ENCODE assay signal across 7 mouse cellular contexts in genomic region chr7:99858175-99858812, GRCm38 (mm10). TPM values are rescaled to one million over a fixed set of nuclear protein-coding genes. Genes with fewer than 3 reads are reported as not detected.
DNase-seq lines count a peak whose midpoint lies in the region; ATAC-seq lines count a peak whose summit lies in the region.

No protein-coding gene starts in this region.

- peaks cover 4% of the 10 kb centered on the region; the same call in 1 of the 2 replicates for H3K4me1 ChIP-seq in neural tube, embryonic 11.5 days (ENCODE audit: control insufficient read depth, insufficient read depth, low read length)
- peaks cover 22% of the 10 kb centered on the region for H3K4me1 ChIP-seq in forebrain, embryonic 13.5 days
- peaks cover 26% of the 10 kb centered on the region for H3K4me1 ChIP-seq in liver, embryonic 13.5 days (replicated peaks)

- H3K27ac ChIP-seq in neural tube, embryonic 11.5 days (ENCODE audit: low read depth, low read length) = 0 out of 2 replicates have a peak overlapping the region, but pooled peaks have one; percentile 42
- H3K27ac ChIP-seq in forebrain, embryonic 13.5 days = peak overlapping the region; percentile 71
- peak overlapping the region; percentile 73 for H3K27ac ChIP-seq in liver, embryonic 13.5 days

- WGBS in neural tube, embryonic 11.5 days = 2% methylated on average over 19 of the region's 19 CpGs
- under 1% methylated on average over 19 of the region's 19 CpGs for WGBS in forebrain, embryonic 13.5 days
- WGBS in liver, embryonic 13.5 days (ENCODE audit: insufficient replicate concordance) = 1% methylated on average over 19 of the region's 19 CpGs

- H3K9ac ChIP-seq in neural tube, embryonic 11.5 days (ENCODE audit: low read length) = peak overlapping the region; percentile 95
- peak overlapping the region; percentile 84 for H3K9ac ChIP-seq in forebrain, embryonic 13.5 days
- peak overlapping the region; percentile 92 for H3K9ac ChIP-seq in liver, embryonic 13.5 days

- no peak for DNase-seq in neural tube, embryonic 11.5 days (ENCODE audit: low spot score)
- DNase-seq in neural tube, embryonic 10.5 days (ENCODE audit: extremely low spot score, low spot score) = no peak
- no peak for DNase-seq in liver, embryonic 13.5 days
- peak; percentile 27 for DNase-seq in telencephalon, adult 2 months (ENCODE audit: low read depth, low spot score)
- no peak for DNase-seq in yolk sac, embryonic 10.5 days (ENCODE audit: low spot score)
- DNase-seq in layer of hippocampus, adult 8-10 months (ENCODE audit: low spot score in 2 of 2) = no peak

- H3K4me3 ChIP-seq in neural tube, embryonic 11.5 days (ENCODE audit: low read depth, low read length) = peak overlapping the region; percentile 83
- H3K4me3 ChIP-seq in forebrain, embryonic 13.5 days = peak overlapping the region; percentile 61
- peak overlapping the region; percentile 89 for H3K4me3 ChIP-seq in liver, embryonic 13.5 days (replicated peaks)

- ATAC-seq in neural tube, embryonic 11.5 days (ENCODE audit: insufficient read depth, low FRiP score, low TSS enrichment) = peak; percentile 54
- ATAC-seq in forebrain, embryonic 13.5 days = peak; percentile 75
- ATAC-seq in liver, embryonic 13.5 days (ENCODE audit: low read depth) = peak; percentile 54

- no peaks in the 10 kb centered on the region; the same call in 1 of the 2 replicates for H3K36me3 ChIP-seq in neural tube, embryonic 11.5 days (ENCODE audit: control insufficient read depth, insufficient read depth, low read length)
- H3K36me3 ChIP-seq in forebrain, embryonic 13.5 days (ENCODE audit: poor library complexity, severe bottlenecking) = peaks cover 24% of the 10 kb centered on the region
- H3K36me3 ChIP-seq in liver, embryonic 13.5 days = peaks cover 28% of the 10 kb centered on the region

- H3K9me3 ChIP-seq in neural tube, embryonic 11.5 days (ENCODE audit: control insufficient read depth, low read length) = no peaks in the 10 kb centered on the region
- H3K9me3 ChIP-seq in forebrain, embryonic 13.5 days (replicated peaks) = no peaks in the 10 kb centered on the region
- no peaks in the 10 kb centered on the region for H3K9me3 ChIP-seq in liver, embryonic 13.5 days (replicated peaks)

- no peaks in the 10 kb centered on the region for H3K27me3 ChIP-seq in neural tube, embryonic 11.5 days (ENCODE audit: control insufficient read depth, insufficient read depth, low read length)
- H3K27me3 ChIP-seq in forebrain, embryonic 13.5 days = no peaks in the 10 kb centered on the region
- peaks cover 12% of the 10 kb centered on the region; the same call in 1 of the 2 replicates for H3K27me3 ChIP-seq in liver, embryonic 13.5 days

- peak overlapping the region; percentile 84 for H3K4me2 ChIP-seq in neural tube, embryonic 11.5 days (ENCODE audit: low read depth)
- peak overlapping the region; percentile 94 for H3K4me2 ChIP-seq in forebrain, embryonic 13.5 days
- peak overlapping the region; percentile 91 for H3K4me2 ChIP-seq in liver, embryonic 13.5 days

RNA-seq across cellular contexts. Expression of gene Xrra1, which starts 0.6 kb away (rescaled TPM):
- 0.36 and 0.46 TPM in 2 replicates for polyA plus RNA-seq in neural tube, embryonic 11.5 days (2014; fragmentation: Nextera tagmentation; extraction: Ambion mirVana)
- polyA plus RNA-seq in forebrain, embryonic 13.5 days (2015; fragmentation: Nextera tagmentation; extraction: Ambion mirVana) = 0.46 and 0.53 TPM in 2 replicates
- not detected in 2 replicates for polyA plus RNA-seq in liver, embryonic 13.5 days (2015; fragmentation: Nextera tagmentation; extraction: Ambion mirVana)
- 1 to 10 TPM in 3 of 4 experiments, under 1 TPM in 1; 0.57 to 1.6 (median 1.2) TPM for total RNA-seq in layer of hippocampus, adult 8-10 months (2022)

RNA-seq across cellular contexts. Expression of gene Spcs2, which starts 5.0 kb away (rescaled TPM):
- 345 and 366 TPM in 2 replicates for polyA plus RNA-seq in neural tube, embryonic 11.5 days (2014; fragmentation: Nextera tagmentation; extraction: Ambion mirVana)
- polyA plus RNA-seq in forebrain, embryonic 13.5 days (2015; fragmentation: Nextera tagmentation; extraction: Ambion mirVana) = 334 and 336 TPM in 2 replicates
- 216 and 254 TPM in 2 replicates for polyA plus RNA-seq in liver, embryonic 13.5 days (2015; fragmentation: Nextera tagmentation; extraction: Ambion mirVana)
- total RNA-seq in layer of hippocampus, adult 8-10 months (2022) = 100 to 1,000 TPM in 1 of 4 experiments, 10 to 100 TPM in 3; 88.4 to 103 (median 94.7) TPM

RNA-seq across cellular contexts. Expression of gene Neu3, which starts 30.1 kb away (rescaled TPM):
- polyA plus RNA-seq in neural tube, embryonic 11.5 days (2014; fragmentation: Nextera tagmentation; extraction: Ambion mirVana) = 2.0 and 2.1 TPM in 2 replicates
- polyA plus RNA-seq in forebrain, embryonic 13.5 days (2015; fragmentation: Nextera tagmentation; extraction: Ambion mirVana) = 1.1 and 1.2 TPM in 2 replicates
- 4.2 and 4.8 TPM in 2 replicates for polyA plus RNA-seq in liver, embryonic 13.5 days (2015; fragmentation: Nextera tagmentation; extraction: Ambion mirVana)
- 1 to 10 TPM; 2.7 to 4.0 (median 3.5) TPM for total RNA-seq in layer of hippocampus, adult 8-10 months (2022)
